Mouse (Mus musculus) stomach, embryonic 15.5 days (tissue): Measurements from ENCODE around the gene Lmntd2. TPM values are rescaled to one million over a fixed set of nuclear protein-coding genes. Genes with fewer than 3 reads are reported as not detected.

Experiments
- ATAC-seq: fragments of 200-750 bp; cut with Nextera tagmentation; 2 replicates; pipeline ENCODE4 v1.8.0; 2017; ENCODE audit warnings: low read depth, moderate number of reproducible peaks, moderate TSS enrichment; ENCODE audit not compliant: insufficient read depth, low FRiP score
- H3K27ac ChIP-seq: fragments of 300-500 bp; sonication (generic); 2 replicates; pipeline ENCODE4 v1.5.1; 2015; ENCODE audit warnings: mild to moderate bottlenecking, inconsistent platforms
- H3K27me3 ChIP-seq: fragments of 300-500 bp; sonication (generic); replicated peaks from 2 replicates; pipeline ENCODE4 v1.6.1; 2015; ENCODE audit warnings: inconsistent platforms
- H3K36me3 ChIP-seq: fragments of 300-500 bp; sonication (generic); 2 replicates; pipeline ENCODE4 v1.6.1; 2015; ENCODE audit warnings: inconsistent platforms
- H3K4me1 ChIP-seq: fragments of 300-500 bp; sonication (generic); 2 replicates; pipeline ENCODE4 v1.6.1; 2015; ENCODE audit warnings: inconsistent platforms
- H3K4me2 ChIP-seq: fragments of 300-500 bp; sonication (generic); 2 replicates; pipeline ENCODE4 v1.6.1; 2015; ENCODE audit warnings: mild to moderate bottlenecking, inconsistent platforms
- H3K4me3 ChIP-seq: fragments of 300-500 bp; sonication (generic); replicated peaks from 2 replicates; pipeline ENCODE4 v1.5.1; 2015; ENCODE audit warnings: inconsistent platforms
- H3K9ac ChIP-seq: fragments of 300-500 bp; sonication (generic); 2 replicates; pipeline ENCODE4 v1.6.1; 2015; ENCODE audit warnings: inconsistent platforms
- H3K9me3 ChIP-seq: fragments of 300-500 bp; sonication (generic); 2 replicates; pipeline ENCODE4 v1.6.1; 2016; ENCODE audit warnings: inconsistent platforms
- WGBS: fragments of 180-500 bp; shearing (Covaris S2); methylation state at CpG from one replicate; pipeline ENCODE4 v1.1.7; 2015; 5-methylcytosine and 5-hydroxymethylcytosine counted together
- polyA plus RNA-seq: library from polyadenylated mRNA; unstranded; fragments of >200 nt; fragmentation: Nextera tagmentation; extraction: Ambion mirVana; gene quantifications from 2 replicates; pipeline ENCODE4 v1.2.1, GENCODE M21; 2015

Gene Lmntd2
- polyA plus RNA-seq, 1 experiment from 2014 or later: 2.8 TPM

- H3K4me1 ChIP-seq: peaks cover 50% of the 10 kb centered on the region
- H3K9ac ChIP-seq: peak within 1 kb of the TSS; percentile 61
- H3K4me2 ChIP-seq: peak within 1 kb of the TSS; percentile 96
- peak within 1 kb of the TSS; percentile 71 for H3K4me3 ChIP-seq
- H3K27ac ChIP-seq: peak within 1 kb of the TSS; percentile 97
- H3K36me3 ChIP-seq: no peaks in the 10 kb centered on the region
- peak; percentile 92 for ATAC-seq
- WGBS: under 1% methylated on average over 41 of the region's 41 CpGs
- no peaks in the 10 kb centered on the region for H3K27me3 ChIP-seq
- no peaks in the 10 kb centered on the region for H3K9me3 ChIP-seq
Measured at GRCm38 (mm10) chr7:141215101-141215879, 1.4 kb upstream of the Lmntd2 start, which contains the start of gene Rassf7. Gene Rassf7 (plus strand): TSS chr7:141215860.

- H3K36me3 ChIP-seq: no peaks in the 10 kb centered on the region
- peaks cover 45% of the 10 kb centered on the region for H3K4me1 ChIP-seq
- no peaks in the 10 kb centered on the region for H3K9me3 ChIP-seq
- no peak overlapping the region for H3K4me3 ChIP-seq
- H3K9ac ChIP-seq: no peak overlapping the region
- ATAC-seq: no peak
- peak overlapping the region; percentile 96; the same call in 1 of the 2 replicates for H3K4me2 ChIP-seq
- WGBS: 62% methylated on average over 3 of the region's 3 CpGs
- H3K27ac ChIP-seq: peak overlapping the region; percentile 97
- no peaks in the 10 kb centered on the region for H3K27me3 ChIP-seq
Measured at GRCm38 (mm10) chr7:141214310-141214709, 430 bp upstream of the Lmntd2 start.

GRCm38 (mm10) chr7:141213133-141213532, 747 bp downstream of the Lmntd2 start:
- H3K4me2 ChIP-seq: no peak overlapping the region
- H3K4me1 ChIP-seq: peaks cover 35% of the 10 kb centered on the region
- H3K27ac ChIP-seq: peak overlapping the region; percentile 65
- no peaks in the 10 kb centered on the region for H3K36me3 ChIP-seq
- ATAC-seq: no peak
- no peak overlapping the region for H3K9ac ChIP-seq
- no peaks in the 10 kb centered on the region for H3K27me3 ChIP-seq
- no peak overlapping the region for H3K4me3 ChIP-seq
- H3K9me3 ChIP-seq: no peaks in the 10 kb centered on the region
- 72% methylated on average over 3 of the region's 3 CpGs for WGBS

- Histone ChIP-seq H3K4me2 (no peak overlapping the region), H3K36me3 (no peaks in the 10 kb centered on the region), H3K4me3 (no peak overlapping the region), H3K27me3 (no peaks in the 10 kb centered on the region), H3K9me3 (no peaks in the 10 kb centered on the region), H3K4me1 (peaks cover 10% of the 10 kb centered on the region), H3K9ac (no peak overlapping the region), H3K27ac (no peak overlapping the region)
- no peak for ATAC-seq
- 83% methylated on average over 14 of the region's 14 CpGs for WGBS
Measured at GRCm38 (mm10) chr7:141210606-141211131, 3.2 kb downstream of the Lmntd2 start.

- Histone ChIP-seq H3K4me2 (no peak overlapping the region), H3K4me3 (no peak overlapping the region), H3K36me3 (no peaks in the 10 kb centered on the region), H3K4me1 (peaks cover 9% of the 10 kb centered on the region), H3K9me3 (no peaks in the 10 kb centered on the region), H3K9ac (no peak overlapping the region), H3K27ac (no peak overlapping the region), H3K27me3 (no peaks in the 10 kb centered on the region)
- WGBS: 66% methylated on average over 12 of the region's 12 CpGs
- no peak for ATAC-seq
Measured at GRCm38 (mm10) chr7:141210137-141210536, 3.7 kb downstream of the Lmntd2 start.

- Histone ChIP-seq H3K36me3 (no peaks in the 10 kb centered on the region), H3K4me2 (no peak overlapping the region), H3K9ac (no peak overlapping the region), H3K4me1 (peaks cover 5% of the 10 kb centered on the region; the same call in 1 of the 2 replicates), H3K27me3 (no peaks in the 10 kb centered on the region), H3K27ac (no peak overlapping the region), H3K4me3 (no peak overlapping the region), H3K9me3 (no peaks in the 10 kb centered on the region)
- peak; percentile 74; the same call in 1 of the 2 replicates for ATAC-seq
- 66% methylated on average over 3 of the region's 3 CpGs for WGBS
Measured at GRCm38 (mm10) chr7:141209526-141209925, 4.4 kb downstream of the Lmntd2 start.

GRCm38 (mm10) chr7:141206182-141206937, 7.5 kb downstream of the Lmntd2 start:
- no peak for ATAC-seq
- H3K9me3 ChIP-seq: no peaks in the 10 kb centered on the region
- 89% methylated on average over 18 of the region's 18 CpGs for WGBS
- H3K27ac ChIP-seq: no peak overlapping the region
- no peak overlapping the region for H3K4me3 ChIP-seq
- H3K4me2 ChIP-seq: no peak overlapping the region
- H3K27me3 ChIP-seq: no peaks in the 10 kb centered on the region
- H3K36me3 ChIP-seq: no peaks in the 10 kb centered on the region
- no peak overlapping the region for H3K9ac ChIP-seq
- H3K4me1 ChIP-seq: no peaks in the 10 kb centered on the region; the same call in 1 of the 2 replicates

- no peak overlapping the region for H3K4me2 ChIP-seq
- H3K36me3 ChIP-seq: no peaks in the 10 kb centered on the region
- no peak overlapping the region for H3K4me3 ChIP-seq
- 93% methylated on average over 5 of the region's 5 CpGs for WGBS
- no peaks in the 10 kb centered on the region for H3K9me3 ChIP-seq
- H3K27me3 ChIP-seq: no peaks in the 10 kb centered on the region
- no peak for ATAC-seq
- H3K9ac ChIP-seq: no peak overlapping the region
- H3K27ac ChIP-seq: no peak overlapping the region
- no peaks in the 10 kb centered on the region; the same call in 1 of the 2 replicates for H3K4me1 ChIP-seq
Measured at GRCm38 (mm10) chr7:141205504-141205903, 8.4 kb downstream of the Lmntd2 start.

- no peak overlapping the region for H3K27ac ChIP-seq
- no peak for ATAC-seq
- WGBS: 85% methylated on average over 3 of the region's 3 CpGs
- H3K27me3 ChIP-seq: no peaks in the 10 kb centered on the region
- H3K4me3 ChIP-seq: no peak overlapping the region
- H3K9me3 ChIP-seq: no peaks in the 10 kb centered on the region
- H3K36me3 ChIP-seq: no peaks in the 10 kb centered on the region
- H3K9ac ChIP-seq: no peak overlapping the region
- H3K4me1 ChIP-seq: no peaks in the 10 kb centered on the region
- no peak overlapping the region for H3K4me2 ChIP-seq
Measured at GRCm38 (mm10) chr7:141204546-141204945, 9.3 kb downstream of the Lmntd2 start.

GRCm38 (mm10) chr7:141198121-141198520, 15.8 kb downstream of the Lmntd2 start:
- peaks cover 11% of the 10 kb centered on the region for H3K4me1 ChIP-seq
- H3K27ac ChIP-seq: no peak overlapping the region
- no peak overlapping the region for H3K4me2 ChIP-seq
- no peaks in the 10 kb centered on the region for H3K27me3 ChIP-seq
- no peak overlapping the region for H3K9ac ChIP-seq
- no peaks in the 10 kb centered on the region for H3K9me3 ChIP-seq
- no peak for ATAC-seq
- H3K36me3 ChIP-seq: no peaks in the 10 kb centered on the region
- WGBS: 92% methylated on average over 4 of the region's 4 CpGs
- no peak overlapping the region for H3K4me3 ChIP-seq

- no peak overlapping the region for H3K4me2 ChIP-seq
- no peak overlapping the region for H3K4me3 ChIP-seq
- 0 out of 2 replicates have a peak, but pooled peaks cover 5% of the 10 kb centered on the region for H3K36me3 ChIP-seq
- WGBS: 87% methylated on average over 8 of the region's 8 CpGs
- H3K9ac ChIP-seq: no peak overlapping the region
- peaks cover 24% of the 10 kb centered on the region for H3K4me1 ChIP-seq
- H3K27me3 ChIP-seq: no peaks in the 10 kb centered on the region
- no peaks in the 10 kb centered on the region for H3K9me3 ChIP-seq
- H3K27ac ChIP-seq: no peak overlapping the region
- ATAC-seq: no peak
Measured at GRCm38 (mm10) chr7:141196619-141197282, 17.1 kb downstream of the Lmntd2 start.
